Mouse (Mus musculus): ENCODE data around the gene Gm49721. TPM values are rescaled to one million over a fixed set of nuclear protein-coding genes. Genes with fewer than 3 reads are reported as not detected.
"Not testable (repeated sequence)": the region's sequence is repeated elsewhere in the genome, so short reads cannot be mapped to it uniquely, and the experiment has no call there.

Gene Gm49721
- total RNA-seq, 2 experiments from 2014 or later = 0.22 TPM; not detected in 1

DNA sequence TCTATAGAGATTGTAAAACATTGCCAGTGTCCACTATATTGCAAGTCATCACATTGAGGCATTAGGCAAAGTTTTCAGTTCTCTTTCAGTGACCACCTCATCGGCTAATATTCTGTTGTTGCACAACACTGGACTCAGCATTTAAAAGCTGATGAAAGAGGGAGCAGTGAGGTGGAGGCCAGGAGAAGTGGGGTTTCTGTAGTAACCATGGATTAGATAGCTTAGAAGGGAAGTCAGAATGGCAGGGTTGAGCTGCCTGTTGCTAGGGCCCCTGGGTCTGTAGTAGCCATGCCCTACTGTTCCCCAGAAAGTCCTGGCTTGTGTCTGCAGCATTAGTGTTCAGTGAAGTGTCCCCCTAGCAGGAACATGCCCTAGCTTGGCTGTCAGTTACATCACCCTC, 7.4 kb downstream of the Gm49721 start:
- not testable (repeated sequence) for DNase-seq

DNA sequence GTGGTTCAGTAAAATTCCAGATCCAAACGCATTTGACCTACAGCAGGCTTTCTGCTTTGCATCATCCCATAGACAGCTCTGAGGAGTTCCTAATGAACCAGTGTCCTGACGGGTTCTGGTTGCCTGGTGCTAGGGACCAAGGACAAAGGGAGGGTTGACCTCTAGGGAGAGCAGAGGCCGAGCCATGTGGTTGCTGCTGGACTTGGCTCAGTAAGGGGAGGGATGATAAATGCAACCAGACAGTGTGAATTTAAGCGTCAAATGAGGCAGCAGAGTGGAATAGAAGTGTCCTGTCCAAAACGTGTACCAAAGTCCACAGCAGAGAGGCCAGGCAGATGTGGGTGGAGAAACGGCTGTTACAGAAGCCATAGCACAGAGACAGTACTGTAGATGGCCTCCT, 16.8 kb downstream of the Gm49721 start:
- not testable (repeated sequence) for DNase-seq

DNA sequence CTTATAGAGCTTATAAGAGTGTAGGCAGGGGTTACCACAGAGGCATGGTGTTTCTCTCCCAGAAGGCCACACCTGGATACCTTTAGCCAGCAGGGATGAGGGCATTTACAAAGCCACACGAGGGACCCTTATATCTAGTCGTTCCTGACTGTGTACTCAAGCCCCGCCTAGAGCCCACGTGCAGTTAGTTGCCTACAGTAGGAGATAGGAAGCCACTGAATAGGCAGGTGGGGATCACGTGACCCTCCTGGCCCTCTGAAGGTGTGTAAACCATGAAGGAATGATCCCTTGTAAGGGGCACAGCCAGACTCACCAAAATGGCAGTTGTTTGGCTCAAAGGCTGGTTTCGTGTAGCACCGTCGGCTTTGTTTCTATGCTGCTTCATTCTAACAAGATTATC, 18.1 kb downstream of the Gm49721 start:
- DNase-seq = not testable (repeated sequence)

DNA sequence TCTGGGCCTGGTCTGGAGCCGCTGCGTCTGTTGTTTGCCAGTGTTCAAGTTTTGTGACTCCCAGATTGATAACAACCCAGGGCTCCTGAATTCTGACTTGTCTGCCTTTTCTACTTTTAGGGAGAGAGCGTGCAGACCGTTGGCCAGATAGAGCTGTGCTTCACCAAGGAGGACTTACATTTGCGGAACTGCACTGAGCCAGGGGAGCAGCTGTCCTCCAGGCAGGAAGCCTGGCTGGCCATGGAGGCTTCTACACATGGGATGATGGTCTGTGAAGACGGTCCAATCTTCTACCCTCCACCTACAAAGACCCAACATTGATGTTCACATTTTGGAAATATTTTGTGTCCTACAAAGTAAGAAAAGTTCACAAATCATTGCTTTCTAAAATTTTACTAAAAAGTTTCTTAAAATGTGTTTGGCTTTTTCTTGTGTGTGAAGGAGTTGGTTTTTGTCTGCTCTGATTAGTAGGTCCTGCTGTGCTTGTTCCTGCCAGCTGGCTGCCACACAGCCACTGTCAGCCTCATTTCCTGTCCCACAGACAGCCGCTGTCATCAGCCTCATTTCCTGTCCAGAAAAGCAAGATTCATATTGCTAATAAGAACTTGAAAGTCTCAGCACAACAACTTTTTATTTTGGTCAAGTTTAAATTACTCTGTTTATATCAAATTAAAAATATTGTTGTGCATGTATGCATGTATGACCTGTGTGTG, 19.2 kb downstream of the Gm49721 start:
- DNase-seq = not testable (repeated sequence)

DNA sequence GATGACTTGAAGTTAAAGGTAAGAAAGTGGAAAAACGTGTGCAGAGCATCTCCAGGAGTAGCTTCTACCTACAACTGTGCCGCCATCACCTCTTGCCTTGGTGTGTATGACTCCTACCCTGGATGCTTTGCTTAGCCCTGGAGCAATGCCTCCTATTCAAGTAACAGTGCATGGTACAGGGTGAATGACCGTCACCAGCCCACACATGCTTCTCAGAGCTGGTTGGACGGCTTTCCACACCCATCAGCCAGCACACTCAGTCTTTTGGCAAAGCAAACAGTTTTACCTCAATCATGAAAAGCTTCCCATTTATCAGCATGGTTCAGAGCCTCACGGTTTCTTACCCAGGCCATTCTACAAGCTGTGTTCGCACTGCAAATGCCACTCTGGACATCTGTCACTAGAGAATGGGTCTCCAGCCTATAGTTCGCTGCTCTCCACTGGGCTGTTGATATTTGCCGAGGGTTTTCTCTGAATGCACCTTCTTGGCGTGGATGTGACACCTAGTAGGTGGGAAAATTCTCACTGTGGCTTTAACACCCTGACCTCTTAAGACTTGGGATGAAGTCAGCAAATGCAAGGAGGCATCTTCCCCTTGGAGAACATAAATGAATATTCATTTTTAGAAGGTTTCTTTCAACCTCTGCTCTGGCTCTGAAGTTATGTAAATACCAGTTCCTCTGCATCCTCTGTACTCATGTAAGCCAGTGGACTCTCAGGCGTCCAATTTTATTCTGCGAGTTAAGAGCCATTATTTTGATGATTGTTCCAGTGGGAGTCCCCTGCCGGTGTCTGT, 23.3 kb downstream of the Gm49721 start:
- DNase-seq = not testable (repeated sequence)

DNA sequence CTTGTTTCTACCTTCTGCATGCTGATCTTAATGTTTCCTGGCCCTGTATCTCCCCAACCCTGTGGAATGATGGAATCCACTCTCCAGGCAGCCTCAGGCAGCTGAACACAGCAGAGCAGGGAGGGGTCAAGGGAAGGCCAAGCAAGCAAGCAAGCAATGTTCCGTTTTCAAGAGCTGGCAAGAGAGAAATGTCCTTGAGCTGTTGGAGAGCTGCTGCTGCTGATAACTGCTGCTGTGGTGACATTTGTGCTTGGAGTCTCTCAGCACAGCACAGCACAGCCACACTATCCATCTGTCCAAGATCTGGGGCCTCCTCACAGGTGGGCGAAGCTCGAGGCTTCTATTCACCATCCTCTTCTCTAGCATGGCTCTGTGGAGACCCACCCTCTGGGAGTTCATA, 24.7 kb downstream of the Gm49721 start:
- not testable (repeated sequence) for DNase-seq

DNA sequence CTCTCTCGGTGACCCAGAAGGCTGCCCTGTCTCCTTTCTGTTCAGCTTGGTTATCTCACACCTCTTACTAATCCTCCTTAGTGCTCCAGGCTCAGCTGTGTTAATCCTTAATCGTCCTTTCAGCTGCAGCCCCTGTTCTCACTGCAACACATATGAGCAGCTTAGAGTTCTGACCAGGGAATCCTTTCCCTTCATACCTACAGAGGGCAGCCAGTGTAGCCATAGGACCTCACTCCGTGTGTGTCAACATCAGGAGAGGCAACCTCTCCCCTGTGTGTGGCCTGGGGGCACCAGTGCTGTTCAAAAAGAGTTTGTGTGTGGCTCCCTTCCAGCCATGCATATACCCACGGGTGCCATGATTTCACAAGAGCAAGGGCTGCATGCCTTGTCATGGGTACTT, 26.9 kb downstream of the Gm49721 start:
- not testable (repeated sequence) for DNase-seq

DNA sequence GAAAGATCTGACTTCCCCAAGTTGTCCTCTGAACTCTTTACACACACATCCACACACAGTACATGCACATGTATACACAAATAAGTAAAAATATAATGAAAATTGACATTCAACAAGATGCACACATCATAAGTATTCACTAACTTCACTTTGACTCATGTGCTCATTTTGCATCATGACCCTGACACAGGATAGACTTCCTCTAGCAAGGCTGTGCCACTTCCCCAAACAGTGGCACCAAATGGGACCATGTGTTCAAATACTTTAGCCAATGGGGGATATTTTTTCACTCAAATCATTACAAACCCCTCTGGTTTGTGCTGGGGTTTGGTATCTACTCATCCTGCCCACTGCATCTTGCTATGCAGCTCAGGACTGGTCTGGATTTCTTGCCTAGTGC, 30.2 kb downstream of the Gm49721 start:
- not testable (repeated sequence) for DNase-seq

DNA sequence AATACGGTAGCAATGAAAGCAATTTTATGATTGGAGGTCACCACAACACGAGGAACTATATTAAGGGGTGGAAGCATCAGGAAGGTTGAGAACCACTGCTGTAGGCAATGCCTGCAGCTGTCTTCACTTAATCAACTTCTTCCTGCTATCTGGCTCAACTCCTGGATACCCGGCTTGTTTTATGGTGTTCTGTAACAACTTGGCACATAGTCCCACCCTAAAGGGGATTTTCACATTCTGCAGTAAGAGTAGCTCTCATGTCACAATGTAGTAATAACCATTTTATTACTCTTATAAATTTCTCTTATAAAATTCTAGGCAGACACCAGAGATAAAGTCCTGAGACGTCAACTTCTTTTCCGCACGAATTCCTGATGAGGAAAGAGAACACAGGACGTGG, 30.7 kb downstream of the Gm49721 start:
- not testable (repeated sequence) for DNase-seq

DNA sequence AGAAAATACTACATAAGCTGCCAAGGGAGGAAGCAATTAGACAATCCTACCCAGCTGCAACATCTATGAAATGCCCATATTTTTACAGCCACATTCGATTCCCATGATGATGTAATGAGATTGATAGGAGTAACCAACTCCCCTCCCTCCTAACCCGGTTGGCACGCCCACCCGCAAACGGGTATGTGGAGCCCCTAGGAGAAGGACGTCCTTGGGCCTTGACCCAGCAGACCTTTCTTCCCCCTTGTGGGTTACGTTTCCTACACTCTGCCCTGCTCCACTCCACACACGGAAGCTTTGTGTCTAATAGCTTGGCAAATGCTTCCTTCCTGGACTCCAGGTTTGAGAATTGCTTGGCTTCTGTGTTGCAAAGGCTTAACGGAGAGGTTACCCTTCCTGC, 31.2 kb downstream of the Gm49721 start:
- not testable (repeated sequence) for DNase-seq

DNA sequence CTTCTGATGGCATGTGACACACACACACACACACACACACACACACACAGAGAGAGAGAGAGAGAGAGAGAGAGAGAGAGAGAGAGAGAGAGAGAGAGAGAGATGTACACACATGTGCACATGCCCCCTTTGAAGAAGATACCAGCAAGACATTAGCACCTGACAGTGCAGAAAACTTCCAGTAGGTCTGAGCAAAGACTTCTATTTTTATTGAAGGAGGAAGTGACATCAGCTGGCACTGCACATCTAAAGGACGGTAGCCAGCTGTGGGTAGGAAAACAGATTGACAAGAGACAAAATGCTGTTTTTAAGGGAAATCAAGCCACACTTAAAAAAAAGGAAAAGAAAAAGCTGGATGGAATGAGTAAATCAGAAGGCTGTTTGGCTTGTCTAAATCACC, 35.5 kb downstream of the Gm49721 start:
- not testable (repeated sequence) for DNase-seq

DNA sequence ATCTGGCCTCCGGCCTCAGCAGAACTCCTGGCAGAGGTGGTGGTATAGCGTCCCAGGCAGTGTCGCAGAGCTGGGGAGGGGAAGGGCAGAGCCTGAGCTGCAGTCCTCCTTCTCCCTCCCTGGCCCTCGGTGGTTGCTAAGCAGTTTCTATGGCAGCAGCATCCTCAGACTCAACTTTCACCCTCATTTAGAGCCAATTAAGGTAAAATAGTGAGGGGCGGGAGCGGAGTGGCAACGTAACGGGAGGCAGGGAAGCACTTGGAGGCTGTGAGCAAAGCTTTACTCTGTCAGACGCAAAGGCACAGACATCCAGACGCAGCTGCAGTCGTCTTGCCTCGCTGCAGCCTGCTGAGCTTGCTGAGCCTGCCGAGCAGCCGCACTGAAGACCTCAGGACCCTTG, 46.6 kb downstream of the Gm49721 start, which contains the start of gene Gm1604a:
Gm1604a (plus strand) TSS at position 312 of the 400 bp plus-strand sequence.
- peak; percentile 39 to 45 for DNase-seq

DNA sequence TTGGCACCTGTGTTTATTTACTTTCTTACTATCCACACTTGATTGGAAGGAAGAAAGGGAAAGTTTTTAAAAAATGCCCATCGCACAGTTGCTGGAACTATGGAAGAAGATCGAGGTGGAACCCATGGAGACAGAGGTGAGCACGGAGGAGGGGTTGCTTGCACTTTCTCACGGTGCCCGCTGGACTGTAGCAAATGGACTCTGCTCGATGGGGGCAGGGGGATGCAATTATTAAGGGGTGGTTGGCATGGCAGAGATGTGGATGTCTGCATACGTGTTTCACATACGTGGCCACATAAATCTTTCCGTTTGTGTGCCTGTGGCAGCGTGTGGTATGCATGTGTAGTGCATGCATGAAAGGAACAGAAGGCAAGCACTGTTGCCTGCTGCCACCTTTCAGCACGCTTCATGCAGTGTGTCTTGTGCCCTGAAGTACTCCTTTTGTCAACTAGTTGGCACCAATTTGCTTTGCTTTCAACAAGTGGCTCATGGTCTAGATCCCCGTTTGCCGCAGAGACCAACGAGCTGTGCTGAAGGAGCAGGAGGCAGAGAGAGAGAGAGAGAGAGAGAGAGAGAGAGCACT, 47.2 kb downstream of the Gm49721 start:
- DNase-seq = not testable (repeated sequence)

DNA sequence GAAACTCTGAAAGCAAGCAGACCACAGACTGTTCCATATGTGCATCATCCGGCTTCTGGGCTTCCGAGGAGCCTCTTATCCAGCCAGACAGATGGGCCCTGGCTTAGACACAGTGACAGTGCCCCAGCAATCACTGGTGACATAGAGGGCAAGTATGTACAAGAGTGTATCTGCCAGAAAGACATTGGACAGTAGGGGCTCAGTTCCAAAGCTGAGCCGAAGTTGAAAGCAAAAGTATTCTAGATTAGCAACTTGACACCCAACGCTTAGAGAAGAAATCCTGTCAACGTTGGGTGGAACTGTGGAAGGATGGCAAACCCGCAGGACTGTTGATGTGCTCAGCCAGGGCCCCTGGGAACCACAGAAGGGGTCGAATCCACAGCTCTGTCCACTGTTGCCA, 51.5 kb downstream of the Gm49721 start:
- DNase-seq = not testable (repeated sequence)

DNA sequence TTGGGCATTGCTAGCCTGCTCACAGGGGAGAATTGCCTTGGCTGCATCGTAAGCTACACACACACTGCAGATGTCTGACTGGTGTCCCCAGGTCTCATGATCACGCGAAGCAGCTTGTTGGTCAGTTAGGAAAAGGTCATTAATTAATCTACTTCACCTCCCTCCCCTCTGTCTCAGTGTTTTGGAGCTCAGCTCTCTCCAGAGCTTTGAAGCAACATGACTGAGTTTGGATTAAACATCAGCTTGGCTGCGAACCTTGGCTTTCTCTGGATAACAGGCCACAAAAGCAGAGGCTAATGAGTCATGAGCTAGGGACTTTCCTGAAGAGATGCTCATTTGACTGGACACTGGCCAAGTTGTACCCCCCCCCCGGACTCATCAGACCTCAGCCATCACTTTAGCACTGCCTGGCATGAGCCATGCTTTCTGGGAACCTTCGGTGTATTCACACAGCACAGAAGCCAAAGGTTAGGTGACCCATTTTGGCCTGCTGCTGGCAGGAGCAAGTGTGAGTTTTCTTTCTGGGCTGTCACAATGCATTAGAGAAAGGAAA, 52.0 kb downstream of the Gm49721 start:
- not testable (repeated sequence) for DNase-seq

DNA sequence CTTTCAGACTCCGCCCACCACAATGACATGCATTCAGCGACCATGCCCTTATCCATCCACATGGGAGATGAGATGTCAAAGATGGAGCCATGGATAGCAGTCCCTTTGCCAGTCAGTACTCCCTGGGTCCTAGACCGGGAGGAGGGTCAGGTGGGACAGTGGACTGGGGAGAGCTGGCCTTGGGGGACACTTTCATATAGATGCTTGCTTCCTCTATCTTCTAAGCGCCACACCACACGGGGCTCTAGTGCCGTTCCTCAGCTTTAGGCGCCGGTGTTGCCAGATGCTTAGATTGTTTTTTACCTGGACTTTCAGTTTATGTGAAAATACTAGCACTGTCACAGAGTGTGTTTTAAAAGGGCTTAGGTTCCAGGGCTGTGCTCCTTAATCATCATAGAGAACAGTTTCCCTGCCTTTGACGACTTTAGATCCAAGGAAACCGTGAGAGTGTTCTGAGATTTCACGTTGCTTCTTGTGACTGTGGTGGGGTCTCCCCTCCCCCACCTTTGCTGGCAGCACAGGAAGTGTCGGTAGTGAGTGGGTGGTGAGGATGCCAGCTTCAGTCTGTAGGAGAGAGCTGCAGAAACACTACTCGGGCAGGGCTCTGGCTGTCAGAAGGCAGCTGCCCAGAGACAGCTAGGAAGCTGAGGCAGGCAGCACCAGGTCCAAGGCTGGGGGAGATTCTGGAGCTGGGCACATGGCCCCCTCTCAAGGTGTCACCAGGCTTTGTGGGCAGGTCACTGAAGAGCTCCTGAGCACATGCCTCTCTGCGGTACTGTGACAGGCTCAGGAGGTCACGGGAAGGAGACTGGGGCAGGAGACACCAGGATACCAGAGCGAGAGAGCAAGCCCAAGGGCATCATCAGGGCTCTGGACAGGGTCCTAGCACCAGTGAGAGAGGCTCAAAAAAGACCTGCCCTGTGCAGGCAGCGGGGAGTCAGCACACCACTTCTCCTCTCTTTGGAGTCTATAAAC, 54.8 kb downstream of the Gm49721 start:
- DNase-seq = not testable (repeated sequence)

DNA sequence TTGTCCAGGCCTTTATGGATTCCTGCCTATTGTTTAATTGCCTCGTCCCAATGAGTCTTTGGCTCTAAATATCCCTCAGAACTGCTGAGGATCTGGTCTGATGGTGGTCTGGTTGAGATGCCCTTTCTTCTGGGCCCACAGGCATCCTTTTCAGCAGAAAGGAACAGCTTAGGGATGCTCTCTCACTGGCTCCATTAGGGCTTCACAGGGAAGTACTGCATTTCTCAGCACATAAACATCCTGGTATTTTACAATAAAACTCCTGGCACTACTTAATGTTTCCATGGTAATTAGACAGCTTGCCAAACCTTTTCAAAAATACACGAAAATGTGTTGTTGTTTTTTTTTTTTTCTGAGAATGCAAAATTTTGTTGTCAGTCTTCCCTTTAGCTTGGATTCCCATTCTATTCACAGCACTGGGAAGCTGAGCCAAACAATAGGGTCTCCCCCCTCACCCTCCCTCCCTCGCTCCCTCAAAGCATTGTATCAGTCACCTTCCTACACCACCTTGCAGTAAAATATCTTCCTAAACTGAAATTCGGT, 90.4 kb downstream of the Gm49721 start:
- DNase-seq = not testable (repeated sequence)

DNA sequence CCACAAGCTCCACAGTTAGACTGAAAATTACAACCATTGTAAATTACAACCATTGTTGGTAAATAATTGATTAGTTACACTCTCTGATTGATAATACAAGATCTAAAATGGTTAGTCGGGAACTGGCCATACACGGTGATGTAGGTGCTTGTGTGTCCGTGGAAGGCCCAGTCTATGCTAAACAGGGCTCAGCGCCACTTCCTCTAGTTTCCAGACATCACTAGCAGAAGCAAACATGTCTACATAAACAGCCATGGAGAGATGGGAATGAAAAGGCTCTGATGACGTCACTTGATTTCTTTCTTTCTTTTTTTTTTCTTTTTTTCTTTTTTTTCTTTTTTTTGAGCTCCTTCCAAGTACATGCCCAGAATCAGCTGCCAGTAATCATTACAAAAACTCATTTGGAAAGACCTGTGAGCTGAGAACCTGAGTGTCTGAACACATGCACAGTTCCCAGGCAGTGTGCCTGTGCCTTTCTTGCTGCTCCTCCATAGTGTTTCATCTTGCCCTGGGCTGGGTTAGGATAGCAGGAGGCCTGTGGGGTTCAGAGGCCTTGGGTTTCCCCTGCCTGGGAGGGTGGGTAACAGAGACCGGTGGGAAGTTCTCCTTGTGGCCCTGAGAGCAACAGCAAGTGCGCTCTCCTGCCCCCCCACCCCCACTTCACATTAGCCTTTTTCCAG, 91.0 kb downstream of the Gm49721 start:
- DNase-seq = not testable (repeated sequence)

DNA sequence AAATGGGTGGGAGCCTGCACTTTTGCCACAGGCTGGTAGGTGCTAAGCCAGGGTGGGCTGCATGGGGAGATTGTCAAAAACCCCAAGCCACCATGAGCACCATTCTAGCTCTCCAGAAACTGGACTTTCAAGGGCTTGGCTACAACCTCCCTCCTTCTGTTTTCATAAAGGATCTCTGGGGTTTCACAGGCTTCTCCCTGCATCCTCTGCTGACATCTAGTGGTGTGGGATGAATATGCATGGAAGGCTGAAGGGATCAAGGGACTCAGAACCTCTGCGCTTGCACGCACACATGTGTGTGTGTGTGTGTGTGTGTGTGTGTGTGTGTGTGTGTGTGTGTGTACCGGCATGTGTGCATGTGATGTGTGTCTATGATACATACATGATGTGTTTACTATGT, 95.8 kb downstream of the Gm49721 start:
- peak; percentile 18 to 19 for DNase-seq

DNA sequence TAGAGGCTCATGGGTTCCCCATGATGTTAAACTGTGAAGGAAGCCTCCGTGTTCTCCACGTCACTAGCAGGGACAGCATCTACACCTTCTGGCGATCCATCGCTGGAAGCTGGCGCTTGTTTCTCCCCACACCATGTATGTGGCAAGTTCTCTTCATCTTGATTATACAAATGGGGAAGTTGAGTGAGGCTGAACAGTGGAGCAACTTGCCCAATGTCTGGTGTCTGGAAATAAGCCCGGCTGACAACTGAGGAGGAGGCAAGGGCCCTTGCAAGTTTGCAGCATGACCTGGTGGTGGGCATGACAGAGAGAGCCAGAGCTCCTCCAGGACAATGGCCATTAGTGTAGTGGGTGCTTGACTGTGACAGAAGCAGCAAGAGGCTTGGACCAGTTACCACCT, 96.8 kb downstream of the Gm49721 start:
- DNase-seq = not testable (repeated sequence)

DNA sequence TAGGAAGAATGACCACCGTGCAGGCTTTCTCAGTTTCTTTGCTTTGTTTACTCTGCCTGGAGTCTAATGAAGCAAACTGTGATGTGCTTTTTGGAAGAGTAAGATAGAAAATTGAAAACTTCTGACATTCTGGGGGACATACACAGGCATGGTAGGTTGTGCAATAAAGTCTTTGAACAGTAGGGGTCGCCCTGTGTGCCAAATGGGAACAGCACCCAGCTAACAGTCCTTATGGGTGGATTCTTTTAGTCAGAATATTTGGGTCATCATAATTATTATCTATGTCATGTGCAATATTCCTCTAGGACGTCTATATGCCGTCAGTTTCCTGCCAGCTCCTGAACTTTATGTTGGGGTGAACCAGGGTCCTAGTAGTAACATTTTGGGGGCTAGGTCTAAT, 100.9 kb downstream of the Gm49721 start:
- DNase-seq = peak; percentile 30 to 56
